Mouse (Mus musculus): Measurements from ENCODE around the gene Fbxw10. TPM values are rescaled to one million over a fixed set of nuclear protein-coding genes. Genes with fewer than 3 reads are reported as not detected.

Gene Fbxw10
- polyA plus RNA-seq, 1 experiment from 2014 or later: 0.50 TPM

DNA sequence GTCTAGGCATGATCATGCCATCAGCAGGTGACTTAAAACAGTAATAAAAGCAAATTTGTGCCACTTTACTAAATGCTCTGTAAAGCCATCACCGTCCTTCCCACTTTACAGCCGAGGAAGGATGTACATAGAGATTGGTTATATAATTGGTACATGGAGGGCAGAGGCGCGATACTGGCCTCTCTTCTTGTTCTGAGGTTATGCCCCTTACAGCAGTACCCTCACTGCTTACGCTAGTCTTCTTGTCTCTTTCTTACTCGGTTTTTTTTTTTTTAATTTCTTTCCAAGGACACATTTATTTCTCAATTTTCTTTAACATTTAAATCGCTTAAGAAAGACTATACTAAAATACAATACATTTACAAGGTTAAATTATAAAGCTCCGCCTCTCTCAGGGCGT is 31.9 kb downstream of the Fbxw10 start:
- 23% methylated on average over 9 of the region's 9 CpGs for WGBS
- ATAC-seq (ENCODE audit: insufficient read depth, low FRiP score): no peak
- peak overlapping the region; percentile 63; the same call in 1 of the 2 replicates for H3K27ac ChIP-seq (ENCODE audit: low read length)

DNA sequence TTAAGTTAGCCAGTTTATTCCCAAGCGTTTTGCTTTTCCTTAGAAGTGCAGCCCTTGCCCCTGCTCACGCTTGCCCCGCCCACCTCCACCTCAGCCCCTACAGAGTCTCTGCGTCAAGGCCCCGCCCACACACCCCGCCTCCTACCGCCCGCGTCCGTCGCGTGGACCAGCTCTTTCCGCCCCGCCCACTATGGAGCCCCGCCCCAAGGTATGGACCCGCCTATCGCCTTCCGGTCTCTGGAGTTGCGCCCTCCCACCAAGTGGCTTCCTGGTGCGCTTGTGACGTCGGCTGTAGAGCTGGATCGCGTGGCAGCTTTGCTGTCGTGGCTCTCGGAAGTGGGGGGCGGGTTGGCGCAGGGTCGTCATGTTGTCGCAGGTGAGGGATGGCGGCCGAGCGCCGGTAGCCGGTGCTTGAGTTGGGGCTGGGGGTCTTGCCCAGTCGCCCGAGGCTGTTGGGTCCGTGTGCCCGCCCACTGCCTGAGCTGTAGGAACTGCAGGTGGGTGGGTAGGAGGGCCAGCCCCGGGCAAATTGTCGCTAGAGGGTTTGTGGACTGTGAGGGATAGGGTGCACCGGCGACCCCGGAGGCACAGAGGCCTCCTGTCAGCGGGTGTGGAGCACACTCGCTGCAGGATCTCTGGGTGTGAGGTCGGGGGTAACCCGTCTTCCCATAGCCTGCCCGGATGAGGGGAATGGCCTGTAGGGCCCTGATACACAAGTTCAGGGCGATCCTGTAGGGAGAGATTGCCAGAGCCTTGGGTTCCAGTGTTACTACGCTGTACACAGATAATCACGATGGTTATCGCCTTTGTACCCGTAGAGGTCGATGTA is 32.6 kb downstream of the Fbxw10 start, which contains the start of gene Tvp23b:
TSS of gene Tvp23b (plus strand) at position 236 of the 829 bp plus-strand sequence.
- ATAC-seq (ENCODE audit: insufficient read depth, low FRiP score): peak; percentile 99
- H3K27ac ChIP-seq (ENCODE audit: low read length): peak within 1 kb of the TSS; percentile 88
- H3K4me3 ChIP-seq (replicated peaks; ENCODE audit: low read length): peak within 1 kb of the TSS; percentile 77
- H3K9me3 ChIP-seq (replicated peaks; ENCODE audit: control insufficient read depth, low read length): no peaks in the 10 kb centered on the region
- no peaks in the 10 kb centered on the region for H3K36me3 ChIP-seq (ENCODE audit: control insufficient read depth, insufficient read depth, low read length)
- peaks cover 6% of the 10 kb centered on the region; the same call in 1 of the 2 replicates for H3K4me1 ChIP-seq (ENCODE audit: control insufficient read depth, insufficient read depth, low read length)
- H3K4me2 ChIP-seq (ENCODE audit: low read depth, low read length): peak within 1 kb of the TSS; percentile 79
- H3K27me3 ChIP-seq (ENCODE audit: control insufficient read depth, insufficient read depth, low read length): no peaks in the 10 kb centered on the region
- WGBS: 1% methylated on average over 55 of the region's 55 CpGs
- H3K9ac ChIP-seq (ENCODE audit: low read length): peak within 1 kb of the TSS; percentile 96

More for the DNA sequence above, 31.9 kb downstream of the Fbxw10 start:
- H3K36me3 ChIP-seq (ENCODE audit: control insufficient read depth, insufficient read depth, low read length): no peaks in the 10 kb centered on the region
- no peaks in the 10 kb centered on the region for H3K27me3 ChIP-seq (ENCODE audit: control insufficient read depth, insufficient read depth, low read length)
- peak overlapping the region; percentile 77 for H3K4me3 ChIP-seq (replicated peaks; ENCODE audit: low read length)
- peaks cover 6% of the 10 kb centered on the region; the same call in 1 of the 2 replicates for H3K4me1 ChIP-seq (ENCODE audit: control insufficient read depth, insufficient read depth, low read length)
- peak overlapping the region; percentile 51 for H3K4me2 ChIP-seq (ENCODE audit: low read depth, low read length)
- H3K9me3 ChIP-seq (replicated peaks; ENCODE audit: control insufficient read depth, low read length): no peaks in the 10 kb centered on the region
- peak overlapping the region; percentile 64; the same call in 1 of the 2 replicates for H3K9ac ChIP-seq (ENCODE audit: low read length)

DNA sequence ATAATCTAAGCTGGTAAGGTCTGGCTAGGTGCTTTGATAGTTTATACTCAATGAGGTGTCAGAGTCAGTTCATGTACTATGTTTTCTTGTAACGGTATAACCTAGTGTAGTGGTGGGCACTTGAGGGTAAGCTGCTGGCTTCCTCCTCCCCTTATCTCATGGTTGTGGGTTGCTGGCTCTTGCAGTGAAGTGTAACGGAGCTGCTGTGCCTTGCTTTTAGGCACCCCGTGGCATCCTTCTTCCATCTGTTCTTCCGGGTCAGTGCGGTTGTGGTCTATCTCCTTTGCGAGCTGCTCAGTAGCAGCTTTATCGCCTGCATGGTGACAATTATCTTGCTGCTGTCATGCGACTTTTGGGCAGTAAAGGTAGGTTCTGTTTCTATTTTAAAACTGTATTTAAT is 36.5 kb downstream of the Fbxw10 start:
- Histone ChIP-seq H3K4me1 (ENCODE audit: control insufficient read depth, insufficient read depth, low read length) (peaks cover 6% of the 10 kb centered on the region; the same call in 1 of the 2 replicates), H3K27ac (ENCODE audit: low read length) (no peak overlapping the region), H3K9ac (ENCODE audit: low read length) (no peak overlapping the region), H3K9me3 (replicated peaks; ENCODE audit: control insufficient read depth, low read length) (no peaks in the 10 kb centered on the region), H3K27me3 (ENCODE audit: control insufficient read depth, insufficient read depth, low read length) (no peaks in the 10 kb centered on the region), H3K36me3 (ENCODE audit: control insufficient read depth, insufficient read depth, low read length) (peaks cover 6% of the 10 kb centered on the region; the same call in 1 of the 2 replicates), H3K4me3 (replicated peaks; ENCODE audit: low read length) (no peak overlapping the region), H3K4me2 (ENCODE audit: low read depth, low read length) (no peak overlapping the region)
- WGBS: 90% methylated on average over 8 of the region's 8 CpGs
- no peak for ATAC-seq (ENCODE audit: insufficient read depth, low FRiP score)

DNA sequence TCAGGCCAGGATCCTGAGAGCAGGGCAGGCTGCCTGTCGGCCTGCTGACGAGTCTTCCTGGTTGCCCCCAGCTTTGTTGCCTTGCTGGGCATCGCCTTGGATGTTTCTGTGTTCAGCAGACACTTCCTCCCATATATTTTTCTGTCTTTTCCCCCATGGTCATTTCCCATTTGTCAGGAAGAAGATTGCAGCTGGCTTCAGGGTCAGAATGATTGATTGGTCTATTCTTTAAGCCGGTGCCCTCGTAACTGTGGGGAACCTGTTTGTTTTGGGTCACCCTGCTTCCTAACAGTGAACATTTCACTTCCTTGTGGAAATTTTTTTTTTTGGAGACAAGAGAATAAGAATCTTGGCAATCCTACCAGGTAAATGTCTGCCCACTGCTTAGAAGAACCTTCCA is 38.5 kb downstream of the Fbxw10 start:
- Histone ChIP-seq H3K27ac (ENCODE audit: low read length) (no peak overlapping the region), H3K4me2 (ENCODE audit: low read depth, low read length) (no peak overlapping the region), H3K27me3 (ENCODE audit: control insufficient read depth, insufficient read depth, low read length) (no peaks in the 10 kb centered on the region), H3K9ac (ENCODE audit: low read length) (no peak overlapping the region), H3K9me3 (replicated peaks; ENCODE audit: control insufficient read depth, low read length) (no peaks in the 10 kb centered on the region), H3K4me3 (replicated peaks; ENCODE audit: low read length) (no peak overlapping the region), H3K4me1 (ENCODE audit: control insufficient read depth, insufficient read depth, low read length) (peaks cover 2% of the 10 kb centered on the region; the same call in 1 of the 2 replicates), H3K36me3 (ENCODE audit: control insufficient read depth, insufficient read depth, low read length) (peaks cover 6% of the 10 kb centered on the region; the same call in 1 of the 2 replicates)
- 57% methylated on average over 5 of the region's 5 CpGs for WGBS
- no peak for ATAC-seq (ENCODE audit: insufficient read depth, low FRiP score)

DNA sequence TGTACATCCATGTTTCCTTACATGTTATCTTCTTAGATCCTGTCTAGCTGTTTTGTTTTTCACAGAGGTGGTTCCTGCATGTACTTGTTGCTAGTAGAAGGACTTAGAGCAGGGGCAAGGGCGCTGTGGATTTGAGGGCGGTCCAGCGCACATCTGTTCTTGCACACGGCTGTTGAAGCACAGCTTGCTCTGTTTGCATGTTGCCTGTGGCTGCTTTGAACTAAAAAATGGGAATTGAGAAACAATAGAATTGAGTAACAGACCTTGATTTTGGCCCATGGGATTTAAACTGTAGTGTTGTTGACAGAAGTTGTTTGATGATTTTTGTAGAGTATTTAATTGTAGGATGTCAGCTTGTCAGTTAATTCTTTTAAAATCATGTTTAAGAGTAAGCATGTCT is 43.9 kb downstream of the Fbxw10 start:
- Histone ChIP-seq H3K9me3 (replicated peaks; ENCODE audit: control insufficient read depth, low read length) (no peaks in the 10 kb centered on the region), H3K27me3 (ENCODE audit: control insufficient read depth, insufficient read depth, low read length) (no peaks in the 10 kb centered on the region), H3K4me1 (ENCODE audit: control insufficient read depth, insufficient read depth, low read length) (no peaks in the 10 kb centered on the region), H3K4me2 (ENCODE audit: low read depth, low read length) (no peak overlapping the region), H3K27ac (ENCODE audit: low read length) (no peak overlapping the region), H3K36me3 (ENCODE audit: control insufficient read depth, insufficient read depth, low read length) (peaks cover 6% of the 10 kb centered on the region; the same call in 1 of the 2 replicates), H3K9ac (ENCODE audit: low read length) (no peak overlapping the region), H3K4me3 (replicated peaks; ENCODE audit: low read length) (no peak overlapping the region)
- 87% methylated on average over 4 of the region's 4 CpGs for WGBS
- ATAC-seq (ENCODE audit: insufficient read depth, low FRiP score): no peak

DNA sequence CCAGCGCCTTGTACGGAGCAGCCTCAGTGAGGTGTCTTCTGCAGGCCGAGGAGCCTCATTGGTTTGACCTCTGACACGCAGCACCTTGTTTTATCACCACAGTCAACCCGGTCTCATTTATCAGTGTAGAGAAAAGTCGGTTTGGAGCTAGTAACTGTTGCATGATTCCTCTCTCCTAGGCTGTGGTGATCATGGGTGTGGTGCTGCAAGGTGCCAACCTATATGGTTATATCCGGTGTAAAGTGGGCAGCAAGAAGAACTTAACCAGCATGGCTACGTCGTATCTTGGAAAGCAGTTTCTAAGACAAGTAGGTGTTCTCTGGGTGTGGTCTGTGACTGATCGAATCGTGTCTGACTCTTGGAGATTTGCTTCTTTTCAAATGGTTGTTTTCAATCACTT is 44.9 kb downstream of the Fbxw10 start:
- Histone ChIP-seq H3K27ac (ENCODE audit: low read length) (no peak overlapping the region), H3K4me2 (ENCODE audit: low read depth, low read length) (no peak overlapping the region), H3K4me3 (replicated peaks; ENCODE audit: low read length) (no peak overlapping the region), H3K27me3 (ENCODE audit: control insufficient read depth, insufficient read depth, low read length) (no peaks in the 10 kb centered on the region), H3K36me3 (ENCODE audit: control insufficient read depth, insufficient read depth, low read length) (no peaks in the 10 kb centered on the region; the same call in 1 of the 2 replicates), H3K4me1 (ENCODE audit: control insufficient read depth, insufficient read depth, low read length) (no peaks in the 10 kb centered on the region), H3K9ac (ENCODE audit: low read length) (no peak overlapping the region), H3K9me3 (replicated peaks; ENCODE audit: control insufficient read depth, low read length) (no peaks in the 10 kb centered on the region)
- 88% methylated on average over 11 of the region's 11 CpGs for WGBS
- ATAC-seq (ENCODE audit: insufficient read depth, low FRiP score): no peak

DNA sequence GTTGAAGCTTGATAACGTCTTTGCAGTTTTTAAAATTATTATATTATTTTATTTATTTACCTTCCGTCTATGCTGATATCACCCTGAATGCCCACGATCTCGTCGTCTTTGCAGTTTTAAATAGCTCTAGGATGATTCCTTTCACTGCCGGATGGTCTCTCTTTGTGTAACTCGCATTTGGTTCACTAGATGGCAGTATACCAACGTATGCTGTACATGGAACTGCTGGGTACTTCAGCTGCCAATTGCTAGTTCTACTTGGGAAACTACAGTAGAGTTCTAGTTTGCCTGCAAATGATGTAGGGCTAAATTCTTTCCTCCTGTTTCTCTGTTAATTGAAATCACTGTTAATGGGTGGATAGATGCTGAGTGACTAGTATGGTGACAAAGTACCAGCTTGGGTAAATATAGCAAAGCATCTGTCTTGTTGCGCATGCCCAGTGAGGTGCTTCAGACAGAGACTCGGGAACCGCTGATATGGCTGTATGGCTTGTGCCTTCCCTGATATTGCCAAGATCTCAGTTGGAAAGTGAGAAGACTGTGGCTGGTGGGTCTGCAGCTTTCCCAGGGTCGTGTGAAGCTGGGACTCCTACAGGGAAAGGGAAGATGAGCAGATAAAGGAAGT is 54.9 kb downstream of the Fbxw10 start:
- H3K4me1 ChIP-seq (ENCODE audit: control insufficient read depth, insufficient read depth, low read length): no peaks in the 10 kb centered on the region
- H3K27me3 ChIP-seq (ENCODE audit: control insufficient read depth, insufficient read depth, low read length): no peaks in the 10 kb centered on the region
- no peak overlapping the region for H3K27ac ChIP-seq (ENCODE audit: low read length)
- 32% methylated on average over 12 of the region's 12 CpGs for WGBS
- H3K4me2 ChIP-seq (ENCODE audit: low read depth, low read length): no peak overlapping the region
- H3K36me3 ChIP-seq (ENCODE audit: control insufficient read depth, insufficient read depth, low read length): no peaks in the 10 kb centered on the region
- no peaks in the 10 kb centered on the region for H3K9me3 ChIP-seq (replicated peaks; ENCODE audit: control insufficient read depth, low read length)
- no peak overlapping the region for H3K4me3 ChIP-seq (replicated peaks; ENCODE audit: low read length)
- peak; percentile 56; the same call in 1 of the 2 replicates for ATAC-seq (ENCODE audit: insufficient read depth, low FRiP score)
- no peak overlapping the region for H3K9ac ChIP-seq (ENCODE audit: low read length)

DNA sequence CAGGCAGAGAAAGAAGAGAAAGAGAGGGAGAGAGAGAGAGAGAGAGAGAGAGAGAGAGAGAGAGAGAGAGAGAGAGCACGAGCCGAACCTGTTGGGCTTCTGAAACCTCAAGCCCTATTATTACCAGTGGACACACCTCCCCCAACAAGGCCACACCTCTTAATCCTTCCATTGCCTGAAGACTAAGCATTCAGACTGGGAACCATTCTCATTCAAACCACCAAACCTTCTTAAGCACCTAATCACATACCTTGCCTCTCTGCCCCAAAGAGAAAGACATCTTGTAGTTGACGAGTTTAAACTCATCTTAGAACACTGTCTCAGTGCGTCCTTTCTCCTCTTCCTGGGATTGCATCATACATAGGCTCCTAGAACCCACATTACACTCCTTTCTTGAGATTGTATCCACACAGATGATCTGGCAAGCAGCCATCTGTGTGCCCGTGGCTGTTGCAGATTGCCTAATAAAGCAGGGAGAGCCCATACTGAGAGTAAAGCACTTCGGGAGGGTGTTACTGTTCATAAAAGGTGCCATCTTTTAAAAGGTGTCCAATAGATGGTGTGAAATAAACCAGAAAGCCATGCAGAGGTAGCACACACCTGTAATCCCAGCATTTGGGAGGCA is 57.1 kb downstream of the Fbxw10 start:
- Histone ChIP-seq H3K36me3 (ENCODE audit: control insufficient read depth, insufficient read depth, low read length) (no peaks in the 10 kb centered on the region), H3K9ac (ENCODE audit: low read length) (no peak overlapping the region), H3K9me3 (replicated peaks; ENCODE audit: control insufficient read depth, low read length) (no peaks in the 10 kb centered on the region), H3K27ac (ENCODE audit: low read length) (no peak overlapping the region), H3K4me3 (replicated peaks; ENCODE audit: low read length) (no peak overlapping the region), H3K27me3 (ENCODE audit: control insufficient read depth, insufficient read depth, low read length) (no peaks in the 10 kb centered on the region), H3K4me1 (ENCODE audit: control insufficient read depth, insufficient read depth, low read length) (no peaks in the 10 kb centered on the region), H3K4me2 (ENCODE audit: low read depth, low read length) (no peak overlapping the region)
- ATAC-seq (ENCODE audit: insufficient read depth, low FRiP score): no peak
- WGBS: 77% methylated on average over 5 of the region's 6 CpGs
